Mouse (Mus musculus): ENCODE results near the gene Ppfibp1.

DNA sequence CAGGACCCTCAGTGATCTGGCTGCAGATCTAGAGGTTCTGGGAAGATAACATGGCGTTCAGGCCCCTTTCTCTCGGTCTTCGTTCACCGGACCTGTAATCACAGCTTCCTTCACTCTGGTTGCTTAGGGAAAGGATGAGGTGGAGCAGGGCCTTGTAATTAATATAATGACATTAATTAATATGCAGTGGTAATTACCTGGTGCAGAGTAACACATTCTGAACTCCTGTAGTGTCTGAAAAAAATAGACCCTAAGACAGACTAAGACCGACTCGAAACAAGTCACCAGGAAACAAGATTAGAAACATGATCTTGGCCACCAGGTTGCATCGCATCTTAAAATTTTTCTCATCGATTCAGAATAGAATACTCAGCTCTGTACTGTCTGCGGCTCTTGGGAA, 8.4 kb upstream of the Ppfibp1 start:
- TF ChIP-seq CTCF (IDR thresholded peaks at IDR 0.05; ENCODE audit: low read depth, low read length) = no peak
- TF ChIP-seq POLR2A (IDR thresholded peaks at IDR 0.05; ENCODE audit: extremely low read depth, insufficient read depth, low read length) = no peak
